In the genomic region with DNA sequence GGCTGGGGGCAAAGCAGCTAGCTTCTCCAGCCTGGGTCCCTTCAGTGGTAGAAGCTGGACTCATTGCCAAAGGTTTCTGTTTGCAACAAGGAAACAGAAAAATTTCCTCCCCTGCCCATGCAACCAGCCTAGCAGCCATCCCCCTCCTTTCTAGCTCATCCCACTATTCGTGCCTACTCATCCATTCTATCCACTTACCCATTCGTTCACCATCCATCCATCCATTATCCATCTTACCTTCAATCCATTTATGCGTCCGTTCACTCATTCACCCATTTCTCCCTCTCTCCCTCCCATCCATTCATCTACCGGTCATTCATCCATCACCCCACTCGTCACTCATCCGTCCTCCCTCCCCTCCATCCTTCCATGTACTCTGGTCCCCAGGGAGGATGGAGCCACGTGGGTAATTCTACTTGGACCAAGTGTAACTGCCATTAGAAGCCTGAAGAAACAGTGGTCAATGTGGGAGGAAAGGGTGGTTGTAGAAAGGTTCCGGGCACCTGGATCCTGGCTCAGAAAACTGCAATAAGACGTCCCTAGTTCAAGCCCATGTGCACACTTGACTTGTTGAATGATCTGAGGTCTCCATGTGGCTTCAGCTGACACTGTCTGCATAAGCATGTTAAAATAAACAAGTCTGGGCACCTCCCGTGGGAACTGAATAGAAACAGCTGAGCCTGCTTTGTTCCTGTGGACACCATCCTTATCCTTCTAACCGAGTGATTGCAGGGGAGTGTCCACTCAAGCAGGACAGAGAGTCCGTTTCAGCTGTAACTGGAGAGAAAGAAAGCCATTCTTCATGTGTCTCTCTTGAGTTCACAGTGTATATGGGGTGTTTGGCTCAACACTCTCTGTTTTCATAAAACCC, we compare ENCODE assay signal across 7 mouse cellular contexts. TPM values are rescaled to one million over a fixed set of nuclear protein-coding genes. Genes with fewer than 3 reads are reported as not detected.
DNase-seq lines count a peak whose midpoint lies in the region; ATAC-seq lines count a peak whose summit lies in the region.

No protein-coding gene starts in this region.

- peak overlapping the region; percentile 63 for H3K4me3 ChIP-seq in lung, embryonic 16.5 days (ENCODE audit: low read length)
- peak overlapping the region; percentile 80 for H3K4me3 ChIP-seq in forebrain, embryonic 10.5 days
- H3K4me3 ChIP-seq in limb, embryonic 12.5 days (replicated peaks), result peak overlapping the region; percentile 71
- H3K4me3 ChIP-seq in stomach, embryonic 15.5 days (replicated peaks), result peak overlapping the region; percentile 58

- no peaks in the 10 kb centered on the region for H3K9me3 ChIP-seq in lung, embryonic 16.5 days (ENCODE audit: control insufficient read depth, low read length)
- H3K9me3 ChIP-seq in forebrain, embryonic 10.5 days, result no peaks in the 10 kb centered on the region
- H3K9me3 ChIP-seq in limb, embryonic 12.5 days, result no peaks in the 10 kb centered on the region
- no peaks in the 10 kb centered on the region for H3K9me3 ChIP-seq in stomach, embryonic 15.5 days

- H3K4me1 ChIP-seq in lung, embryonic 16.5 days (replicated peaks; ENCODE audit: control insufficient read depth, insufficient read depth, low read length), result peaks cover 12% of the 10 kb centered on the region
- peaks cover 28% of the 10 kb centered on the region for H3K4me1 ChIP-seq in forebrain, embryonic 10.5 days
- peaks cover 20% of the 10 kb centered on the region for H3K4me1 ChIP-seq in limb, embryonic 12.5 days (replicated peaks)
- H3K4me1 ChIP-seq in stomach, embryonic 15.5 days, result peaks cover 6% of the 10 kb centered on the region; the same call in 1 of the 2 replicates

- H3K9ac ChIP-seq in lung, embryonic 16.5 days (ENCODE audit: low read length), result peak overlapping the region; percentile 66
- peak overlapping the region; percentile 79 for H3K9ac ChIP-seq in limb, embryonic 12.5 days (replicated peaks)
- H3K9ac ChIP-seq in stomach, embryonic 15.5 days, result peak overlapping the region; percentile 9; the same call in 1 of the 2 replicates

- peaks cover 54% of the 10 kb centered on the region for H3K27me3 ChIP-seq in lung, embryonic 16.5 days (ENCODE audit: control insufficient read depth, insufficient read depth, low read depth, low read length)
- peaks cover 88% of the 10 kb centered on the region for H3K27me3 ChIP-seq in forebrain, embryonic 10.5 days (ENCODE audit: poor library complexity, severe bottlenecking)
- peaks cover 67% of the 10 kb centered on the region for H3K27me3 ChIP-seq in limb, embryonic 12.5 days
- H3K27me3 ChIP-seq in stomach, embryonic 15.5 days (replicated peaks), result peaks cover 51% of the 10 kb centered on the region

- no peak for DNase-seq in lung, postnatal 10 days
- no peak for DNase-seq in forebrain, embryonic 10.5 days (ENCODE audit: extremely low spot score, low spot score)
- no peak for DNase-seq in layer of hippocampus, adult 9-11 months
- DNase-seq in left cerebral cortex, adult 9 months (ENCODE audit: low spot score in 2 of 2), result no peak

- H3K4me2 ChIP-seq in lung, embryonic 16.5 days (ENCODE audit: low read depth, low read length), result peak overlapping the region; percentile 99
- peak overlapping the region; percentile 96 for H3K4me2 ChIP-seq in limb, embryonic 12.5 days
- H3K4me2 ChIP-seq in stomach, embryonic 15.5 days, result peak overlapping the region; percentile 96

- no peak for ATAC-seq in lung, embryonic 16.5 days (ENCODE audit: low read depth)
- no peak for ATAC-seq in limb, embryonic 12.5 days (ENCODE audit: insufficient number of reproducible peaks, insufficient read depth, low FRiP score, low TSS enrichment, low read depth)
- ATAC-seq in stomach, embryonic 15.5 days (ENCODE audit: insufficient read depth, low FRiP score, low read depth), result no peak

- no peak overlapping the region for H3K27ac ChIP-seq in lung, embryonic 16.5 days (ENCODE audit: low read length)
- H3K27ac ChIP-seq in forebrain, embryonic 10.5 days, result peak overlapping the region; percentile 87
- no peak overlapping the region for H3K27ac ChIP-seq in limb, embryonic 12.5 days
- no peak overlapping the region for H3K27ac ChIP-seq in stomach, embryonic 15.5 days

- no peaks in the 10 kb centered on the region for H3K36me3 ChIP-seq in lung, embryonic 16.5 days (ENCODE audit: control insufficient read depth, insufficient read depth, low read length)
- no peaks in the 10 kb centered on the region for H3K36me3 ChIP-seq in forebrain, embryonic 10.5 days (replicated peaks)
- H3K36me3 ChIP-seq in limb, embryonic 12.5 days, result no peaks in the 10 kb centered on the region
- no peaks in the 10 kb centered on the region for H3K36me3 ChIP-seq in stomach, embryonic 15.5 days

- WGBS in lung, embryonic 16.5 days, result 13% methylated on average over 13 of the region's 13 CpGs
- WGBS in forebrain, embryonic 10.5 days, result 21% methylated on average over 13 of the region's 13 CpGs
- WGBS in limb, embryonic 12.5 days, result 25% methylated on average over 13 of the region's 13 CpGs
- 16% methylated on average over 13 of the region's 13 CpGs for WGBS in stomach, embryonic 15.5 days

RNA-seq across cellular contexts. Expression of gene Dusp15, which starts 0.6 kb away (rescaled TPM):
- polyA plus RNA-seq in lung, embryonic 16.5 days (2015; fragmentation: Nextera tagmentation; extraction: Ambion mirVana), result 0.14 TPM in 1 of 2 replicates, not detected in the other
- polyA plus RNA-seq in forebrain, embryonic 10.5 days (2016; fragmentation: Nextera tagmentation; extraction: Ambion mirVana), result 0.42 and 0.95 TPM in 2 replicates
- 0.60 and 1.00 TPM in 2 replicates for polyA plus RNA-seq in limb, embryonic 12.5 days (2016; fragmentation: Nextera tagmentation; extraction: Ambion mirVana)
- polyA plus RNA-seq in stomach, embryonic 15.5 days (2015; fragmentation: Nextera tagmentation; extraction: Ambion mirVana), result 0.23 and 0.45 TPM in 2 replicates

RNA-seq across cellular contexts. Expression of gene Ttll9, which starts 10.2 kb away (rescaled TPM):
- polyA plus RNA-seq in lung, embryonic 16.5 days (2015; fragmentation: Nextera tagmentation; extraction: Ambion mirVana), result 1.5 and 2.5 TPM in 2 replicates
- 1.3 and 1.6 TPM in 2 replicates for polyA plus RNA-seq in forebrain, embryonic 10.5 days (2016; fragmentation: Nextera tagmentation; extraction: Ambion mirVana)
- polyA plus RNA-seq in limb, embryonic 12.5 days (2016; fragmentation: Nextera tagmentation; extraction: Ambion mirVana), result 0.19 and 0.35 TPM in 2 replicates
- 0.21 and 0.35 TPM in 2 replicates for polyA plus RNA-seq in stomach, embryonic 15.5 days (2015; fragmentation: Nextera tagmentation; extraction: Ambion mirVana)

RNA-seq across cellular contexts. Expression of gene Foxs1, which starts 19.1 kb away (rescaled TPM):
- polyA plus RNA-seq in lung, embryonic 16.5 days (2015; fragmentation: Nextera tagmentation; extraction: Ambion mirVana), result 9.1 and 9.3 TPM in 2 replicates
- 0.34 and 0.60 TPM in 2 replicates for polyA plus RNA-seq in forebrain, embryonic 10.5 days (2016; fragmentation: Nextera tagmentation; extraction: Ambion mirVana)
- polyA plus RNA-seq in limb, embryonic 12.5 days (2016; fragmentation: Nextera tagmentation; extraction: Ambion mirVana), result 0.27 TPM in 1 of 2 replicates, not detected in the other
- polyA plus RNA-seq in stomach, embryonic 15.5 days (2015; fragmentation: Nextera tagmentation; extraction: Ambion mirVana), result 3.1 and 4.3 TPM in 2 replicates

RNA-seq across cellular contexts. Expression of gene Mylk2, which starts 40.9 kb away (rescaled TPM):
- polyA plus RNA-seq in lung, embryonic 16.5 days (2015; fragmentation: Nextera tagmentation; extraction: Ambion mirVana), result 0.16 and 0.43 TPM in 2 replicates
- 0.06 and 0.12 TPM in 2 replicates for polyA plus RNA-seq in forebrain, embryonic 10.5 days (2016; fragmentation: Nextera tagmentation; extraction: Ambion mirVana)
- polyA plus RNA-seq in limb, embryonic 12.5 days (2016; fragmentation: Nextera tagmentation; extraction: Ambion mirVana), result not detected in 2 replicates
- 0.08 and 0.19 TPM in 2 replicates for polyA plus RNA-seq in stomach, embryonic 15.5 days (2015; fragmentation: Nextera tagmentation; extraction: Ambion mirVana)

Comparison
In these comparisons a context has a peak if more than half of its experiments do, and no peak if none do; other contexts are left out.
1. H3K9ac ChIP-seq: peak in every context shown above with its lines; median percentile 79 in limb, embryonic 12.5 days; 66 in lung, embryonic 16.5 days; 9 in stomach, embryonic 15.5 days.